Mouse (Mus musculus) midbrain, embryonic 16.5 days (tissue): ENCODE data around the gene Rai2. TPM values are rescaled to one million over a fixed set of nuclear protein-coding genes. Genes with fewer than 3 reads are reported as not detected.
A peak's percentile ranks its signal among the peaks of the same experiment; 100 is the strongest.

Experiments used
- ATAC-seq: fragments of 200-750 bp; cut with Nextera tagmentation; 2 replicates; pipeline ENCODE4 v1.8.0; 2017; ENCODE audit warnings: moderate TSS enrichment
- H3K27ac ChIP-seq: fragments of 300-500 bp; sonication (generic); 2 replicates; pipeline ENCODE4 v1.5.1; 2014; ENCODE audit warnings: mild to moderate bottlenecking, low read length, mixed read lengths
- H3K27me3 ChIP-seq: fragments of 300-500 bp; sonication (generic); 2 replicates; pipeline ENCODE4 v1.6.1; 2014; ENCODE audit warnings: low read depth, low read length, mixed read lengths; ENCODE audit not compliant: control insufficient read depth, insufficient read depth
- H3K36me3 ChIP-seq: fragments of 300-500 bp; sonication (generic); 2 replicates; pipeline ENCODE4 v1.6.1; 2014; ENCODE audit warnings: mild to moderate bottlenecking, low read length, moderate library complexity, mixed read lengths; ENCODE audit not compliant: control insufficient read depth, insufficient read depth
- H3K4me1 ChIP-seq: fragments of 300-500 bp; sonication (generic); 2 replicates; pipeline ENCODE4 v1.6.1; 2014; ENCODE audit warnings: mild to moderate bottlenecking, low read length, mixed read lengths; ENCODE audit not compliant: control insufficient read depth, insufficient read depth
- H3K4me2 ChIP-seq: fragments of 300-500 bp; sonication (generic); 2 replicates; pipeline ENCODE4 v1.6.1; 2014; ENCODE audit warnings: mild to moderate bottlenecking, low read length, mixed read lengths
- H3K4me3 ChIP-seq: fragments of 300-500 bp; sonication (generic); 2 replicates; pipeline ENCODE4 v1.5.1; 2014; ENCODE audit warnings: low read depth, mild to moderate bottlenecking, low read length, moderate library complexity, mixed read lengths
- H3K9ac ChIP-seq: fragments of 300-500 bp; sonication (generic); 2 replicates; pipeline ENCODE4 v1.6.1; 2014; ENCODE audit warnings: low read depth, low read length, mixed read lengths
- H3K9me3 ChIP-seq: fragments of 300-500 bp; sonication (generic); replicated peaks from 2 replicates; pipeline ENCODE4 v1.6.1; 2014; ENCODE audit warnings: mild to moderate bottlenecking, low read length, mixed read lengths; ENCODE audit not compliant: control insufficient read depth, poor library complexity, severe bottlenecking
- WGBS: fragments of 180-500 bp; shearing (Covaris S2); extraction: QIAGEN DNeasy Blood & Tissue Kit; methylation state at CpG from one replicate; pipeline ENCODE4 v1.1.7; 2014; 5-methylcytosine and 5-hydroxymethylcytosine counted together
- polyA plus RNA-seq: library from polyadenylated mRNA; unstranded; fragments of >200 nt; fragmentation: Nextera tagmentation; extraction: Ambion mirVana; gene quantifications from 2 replicates; pipeline ENCODE4 v1.2.1, GENCODE M21; 2015

The Rai2 gene
- polyA plus RNA-seq, result 13.9 and 15.9 TPM in 2 replicates

DNA sequence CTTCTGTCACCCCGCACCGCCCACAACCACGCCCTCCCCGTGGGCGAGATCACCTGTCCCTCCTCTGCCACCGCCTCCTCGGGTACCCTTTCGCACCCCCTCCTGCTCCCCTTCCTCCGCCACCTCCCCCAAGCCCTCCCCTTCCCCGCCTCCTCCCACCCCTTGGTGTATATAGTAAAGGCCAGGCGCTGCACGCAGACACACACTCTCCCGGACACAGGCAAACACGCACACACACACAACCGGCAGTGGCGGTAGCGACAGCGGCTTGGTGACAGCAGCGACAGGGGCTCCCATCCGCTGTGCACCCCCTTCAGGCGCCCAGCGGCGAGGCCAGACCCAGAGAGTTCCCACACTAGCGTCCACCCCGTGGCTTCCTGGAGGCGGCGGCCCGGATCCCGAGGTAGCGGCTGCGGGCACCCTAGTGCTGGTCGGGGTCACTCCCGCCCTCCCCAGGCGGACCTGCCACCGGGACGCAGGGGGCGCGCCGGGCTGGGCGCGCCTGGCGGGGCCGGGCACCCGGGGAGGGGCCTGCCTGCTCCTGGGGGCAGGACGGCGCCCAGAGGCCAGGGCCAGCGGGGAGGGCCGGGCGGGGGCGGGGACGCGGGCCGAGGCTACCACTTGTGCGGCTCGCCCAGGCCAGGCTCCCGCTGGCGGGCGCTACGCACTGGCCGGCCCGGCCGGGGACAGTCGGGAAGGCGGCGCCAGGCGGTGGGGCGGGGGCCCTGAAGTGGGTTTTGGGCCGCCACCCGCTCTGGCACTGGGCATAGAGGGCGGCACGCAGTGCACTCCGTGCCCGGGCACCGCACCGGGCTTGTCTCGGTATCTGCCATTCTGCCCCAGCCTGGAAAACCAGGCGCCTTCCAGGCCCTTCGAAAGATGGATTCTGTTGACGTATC lies at the start of gene Rai2:
Gene Rai2, plus strand, starts transcription at position 205 of the 899 bp plus-strand sequence.
- Histone ChIP-seq H3K9me3 (no peaks in the 10 kb centered on the region), H3K9ac (peak within 1 kb of the TSS; percentile 81), H3K4me1 (peaks cover 7% of the 10 kb centered on the region; the same call in 1 of the 2 replicates), H3K36me3 (no peaks in the 10 kb centered on the region), H3K27me3 (no peaks in the 10 kb centered on the region; the same call in none of the 2 replicates), H3K4me2 (peak within 1 kb of the TSS; percentile 58), H3K4me3 (peak within 1 kb of the TSS; percentile 65), H3K27ac (peak within 1 kb of the TSS; percentile 81)
- 22% methylated on average over 38 of the region's 79 CpGs for WGBS
- peak; percentile 83 for ATAC-seq

GRCm38 (mm10) chrX:161689336-161689735 lies 27.5 kb upstream of the Rai2 start:
- no peak overlapping the region for H3K27ac ChIP-seq
- no peaks in the 10 kb centered on the region for H3K36me3 ChIP-seq
- 61% methylated on average over 3 of the region's 3 CpGs for WGBS
- no peak overlapping the region for H3K9ac ChIP-seq
- no peak for ATAC-seq
- no peak overlapping the region for H3K4me3 ChIP-seq
- H3K4me1 ChIP-seq, result no peaks in the 10 kb centered on the region
- H3K9me3 ChIP-seq, result no peaks in the 10 kb centered on the region
- no peak overlapping the region for H3K4me2 ChIP-seq
- H3K27me3 ChIP-seq, result peaks cover 3% of the 10 kb centered on the region; the same call in 1 of the 2 replicates

GRCm38 (mm10) chrX:161716503-161716864 lies 385 bp upstream of the Rai2 start:
- no peaks in the 10 kb centered on the region; the same call in none of the 2 replicates for H3K27me3 ChIP-seq
- H3K27ac ChIP-seq, result peak overlapping the region; percentile 81; the same call in 1 of the 2 replicates
- peaks cover 7% of the 10 kb centered on the region; the same call in 1 of the 2 replicates for H3K4me1 ChIP-seq
- no peaks in the 10 kb centered on the region for H3K9me3 ChIP-seq
- 6% methylated on average over 9 of the region's 9 CpGs for WGBS
- H3K4me3 ChIP-seq, result peak overlapping the region; percentile 65
- peak; percentile 27 for ATAC-seq
- H3K36me3 ChIP-seq, result no peaks in the 10 kb centered on the region
- peak overlapping the region; percentile 58 for H3K4me2 ChIP-seq
- H3K9ac ChIP-seq, result peak overlapping the region; percentile 81

DNA sequence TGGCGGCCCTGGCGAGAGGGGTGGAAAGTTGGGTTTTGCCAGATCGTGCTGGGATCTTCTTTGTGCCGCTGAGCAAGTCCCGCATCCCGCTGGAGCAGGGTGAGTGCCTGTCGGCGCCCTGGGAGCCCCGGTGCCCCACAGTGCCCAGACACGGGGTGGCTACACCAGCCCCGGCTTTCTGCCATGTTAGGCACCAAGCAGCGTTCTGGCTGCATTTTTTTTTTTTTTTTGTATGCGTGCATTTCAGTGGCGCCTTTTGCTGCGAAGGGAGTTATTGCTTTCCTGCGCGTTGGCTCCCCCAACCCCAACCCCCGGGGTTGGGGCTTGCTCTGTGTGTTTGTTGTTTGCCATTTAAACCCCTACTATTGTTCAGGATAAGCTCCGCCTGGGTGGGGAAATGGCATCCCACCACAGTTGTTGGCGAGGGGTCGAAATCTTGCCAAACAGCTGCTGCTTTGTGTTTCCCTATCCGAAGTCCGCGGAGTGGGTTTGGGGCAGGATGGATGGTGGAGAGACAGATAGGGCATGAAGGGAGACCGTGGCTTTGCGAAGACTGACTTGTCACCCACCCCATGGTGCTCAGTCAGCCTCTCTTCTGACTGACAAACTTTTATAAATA lies 1.0 kb downstream of the Rai2 start:
- H3K9me3 ChIP-seq, result no peaks in the 10 kb centered on the region

GRCm38 (mm10) chrX:161718548-161718947 lies 1.7 kb downstream of the Rai2 start:
- Histone ChIP-seq H3K9ac (peak overlapping the region; percentile 81), H3K36me3 (no peaks in the 10 kb centered on the region), H3K4me2 (peak overlapping the region; percentile 58), H3K27ac (peak overlapping the region; percentile 81), H3K27me3 (peaks cover 4% of the 10 kb centered on the region), H3K4me1 (peaks cover 11% of the 10 kb centered on the region; the same call in 1 of the 2 replicates), H3K4me3 (peak overlapping the region; percentile 65), H3K9me3 (no peaks in the 10 kb centered on the region)
- whole genome bisulfite sequencing, result 29% methylated on average over 11 of the region's 11 CpGs
- no peak; the same call in 1 of the 2 replicates for ATAC-seq

More for the DNA sequence above, 1.0 kb downstream of the Rai2 start:
- WGBS, result 22% methylated on average over 26 of the region's 26 CpGs
- peaks cover 7% of the 10 kb centered on the region; the same call in 1 of the 2 replicates for H3K4me1 ChIP-seq
- peak overlapping the region; percentile 58 for H3K4me2 ChIP-seq
- peak overlapping the region; percentile 65 for H3K4me3 ChIP-seq
- H3K27ac ChIP-seq, result peak overlapping the region; percentile 81
- no peaks in the 10 kb centered on the region for H3K36me3 ChIP-seq
- peak overlapping the region; percentile 81 for H3K9ac ChIP-seq
- H3K27me3 ChIP-seq, result peaks cover 3% of the 10 kb centered on the region
- ATAC-seq, result peak; percentile 55; the same call in 1 of the 2 replicates

DNA sequence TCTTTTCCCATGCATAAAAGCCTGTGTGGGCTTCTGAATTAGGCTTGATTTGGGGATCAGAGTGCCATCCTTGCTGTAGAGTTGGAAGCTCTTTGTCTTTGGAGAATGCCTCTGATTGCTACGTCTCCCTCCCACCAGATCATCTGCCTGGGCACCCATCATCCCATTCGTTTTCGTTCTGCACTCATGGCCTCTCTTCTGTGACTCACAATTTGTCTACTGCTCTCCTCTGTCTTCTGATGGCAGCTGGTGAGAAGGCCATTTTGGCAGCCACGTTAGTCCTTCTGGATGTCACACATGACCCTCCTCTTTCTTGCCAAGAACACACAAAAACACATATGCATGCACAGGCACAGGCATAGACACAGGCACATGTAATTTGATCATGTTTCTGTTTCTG lies 4.2 kb downstream of the Rai2 start:
- Histone ChIP-seq H3K9me3 (no peaks in the 10 kb centered on the region), H3K4me2 (no peak overlapping the region), H3K27ac (no peak overlapping the region), H3K9ac (no peak overlapping the region), H3K27me3 (peaks cover 4% of the 10 kb centered on the region), H3K4me3 (no peak overlapping the region), H3K4me1 (peaks cover 13% of the 10 kb centered on the region; the same call in 1 of the 2 replicates), H3K36me3 (no peaks in the 10 kb centered on the region)
- ATAC-seq, result no peak
- WGBS, result 66% methylated on average over 4 of the region's 4 CpGs

- Histone ChIP-seq H3K4me3 (no peak overlapping the region), H3K27me3 (peaks cover 4% of the 10 kb centered on the region)
- no peak for ATAC-seq
These were observed 6.5 kb downstream of the Rai2 start for GRCm38 (mm10) chrX:161723391-161723808.

DNA sequence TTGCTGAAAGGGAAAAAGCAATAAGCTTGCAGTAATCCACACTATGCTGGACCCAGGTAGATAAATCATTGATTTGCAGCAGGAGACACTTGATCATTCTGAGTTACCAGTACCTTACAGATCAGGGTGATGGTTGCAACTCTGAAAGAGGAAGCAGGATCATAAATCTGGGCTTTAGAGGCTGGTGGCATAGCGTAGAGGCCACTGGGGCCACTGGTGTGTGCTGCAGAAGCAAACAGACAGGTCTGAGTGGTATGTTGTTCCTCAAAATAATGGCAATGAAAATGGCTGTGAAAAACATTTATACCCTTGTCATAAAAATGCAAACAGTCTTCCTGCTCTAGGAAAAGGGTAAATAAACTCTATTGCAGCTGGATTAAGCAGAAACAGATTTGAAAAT lies 9.4 kb downstream of the Rai2 start:
- Histone ChIP-seq H3K27me3 (peaks cover 8% of the 10 kb centered on the region), H3K4me2 (no peak overlapping the region), H3K27ac (no peak overlapping the region), H3K4me1 (peaks cover 8% of the 10 kb centered on the region; the same call in 1 of the 2 replicates), H3K4me3 (no peak overlapping the region), H3K9me3 (no peaks in the 10 kb centered on the region), H3K9ac (no peak overlapping the region), H3K36me3 (no peaks in the 10 kb centered on the region)
- no peak for ATAC-seq
- WGBS, result 87% methylated on average over 1 of the region's 1 CpGs

More at GRCm38 (mm10) chrX:161723391-161723808, 6.5 kb downstream of the Rai2 start:
- Histone ChIP-seq H3K9me3 (no peaks in the 10 kb centered on the region), H3K27ac (peak overlapping the region; percentile 53), H3K4me1 (peaks cover 13% of the 10 kb centered on the region; the same call in 1 of the 2 replicates), H3K36me3 (no peaks in the 10 kb centered on the region), H3K9ac (0 out of 2 replicates have a peak overlapping the region, but pooled peaks have one; percentile 30), H3K4me2 (peak overlapping the region; percentile 33)
- WGBS, result 17% methylated on average over 8 of the region's 9 CpGs
